Mouse (Mus musculus): Measurements from ENCODE around the gene Ip6k1.

Ip6k1 gene

GRCm38 (mm10) chr9:108001922-108002770 is at the start of gene Ip6k1:
TSS of gene Ip6k1 (plus strand) at chr9:108002501.
- DNase-seq, result peak; percentile 100

- DNase-seq, result no peak
These were observed 46.5 kb upstream of the Ip6k1 start for GRCm38 (mm10) chr9:107955613-107956289.

- no peak for DNase-seq
These were observed 45.2 kb upstream of the Ip6k1 start for GRCm38 (mm10) chr9:107957141-107957540.

- no peak for DNase-seq
These were observed 42.4 kb upstream of the Ip6k1 start for GRCm38 (mm10) chr9:107959896-107960295.

GRCm38 (mm10) chr9:107960928-107961327 is 41.4 kb upstream of the Ip6k1 start:
- DNase-seq, result no peak

- DNase-seq, result no peak
These were observed 40.9 kb upstream of the Ip6k1 start for GRCm38 (mm10) chr9:107961351-107961762.

GRCm38 (mm10) chr9:107961881-107962280 is 40.4 kb upstream of the Ip6k1 start:
- DNase-seq, result no peak

- no peak for DNase-seq
These were observed 39.4 kb upstream of the Ip6k1 start for GRCm38 (mm10) chr9:107962916-107963315.

- peak; percentile 78 for DNase-seq
These were observed 38.6 kb upstream of the Ip6k1 start for GRCm38 (mm10) chr9:107963700-107964099.

- no peak for DNase-seq
These were observed 37.6 kb upstream of the Ip6k1 start for GRCm38 (mm10) chr9:107964681-107965080.

- no peak for DNase-seq
These were observed 35.6 kb upstream of the Ip6k1 start for GRCm38 (mm10) chr9:107966676-107967075.

GRCm38 (mm10) chr9:107967437-107967836 is 34.9 kb upstream of the Ip6k1 start:
- no peak for DNase-seq

- no peak for DNase-seq
These were observed 33.8 kb upstream of the Ip6k1 start for GRCm38 (mm10) chr9:107968531-107968930.

- DNase-seq, result no peak
These were observed 32.0 kb upstream of the Ip6k1 start for GRCm38 (mm10) chr9:107970311-107970710.

GRCm38 (mm10) chr9:107971690-107972541 is 30.4 kb upstream of the Ip6k1 start:
- peak; percentile 16 for DNase-seq

- DNase-seq, result no peak
These were observed 27.7 kb upstream of the Ip6k1 start for GRCm38 (mm10) chr9:107974491-107975171.

- peak; percentile 28 for DNase-seq
These were observed 26.6 kb upstream of the Ip6k1 start, which contains the start of gene Uba7 for GRCm38 (mm10) chr9:107975399-107976386. TSS of gene Uba7 (plus strand) at chr9:107975505.

- DNase-seq, result no peak
These were observed 23.5 kb upstream of the Ip6k1 start for GRCm38 (mm10) chr9:107978815-107979214.

GRCm38 (mm10) chr9:107981684-107982605 is 20.4 kb upstream of the Ip6k1 start:
- no peak for DNase-seq

Data from kidney, adult 18-20 months (tissue).